Mouse (Mus musculus) right cerebral cortex, postnatal 4 days (tissue): ENCODE measurements at regions not wholly inside any gene's neighbourhood (a gene's known extent, or its start where the extent isn't known, plus 50 kb on each side); places are given as distances from the start of the nearest gene placed in this dataset.

ENCODE experiments used
- DNase-seq: peaks from one replicate; pipeline ENCODE4 v3.0.0-alpha.2; 2022

GRCm38 (mm10) chr13:83268663-83269062 lies 235.2 kb upstream of the Mef2c start:
- no peak for DNase-seq

- no peak for DNase-seq
Observed at GRCm38 (mm10) chr13:83278695-83279094, 225.1 kb upstream of the Mef2c start.

GRCm38 (mm10) chr13:83307696-83308095 lies 196.1 kb upstream of the Mef2c start:
- no peak for DNase-seq

GRCm38 (mm10) chr13:83328488-83328887 lies 175.3 kb upstream of the Mef2c start:
- no peak for DNase-seq

- DNase-seq, result no peak
Observed at GRCm38 (mm10) chr13:83333728-83334127, 170.1 kb upstream of the Mef2c start.

- no peak for DNase-seq
Observed at GRCm38 (mm10) chr13:83344611-83345319, 159.1 kb upstream of the Mef2c start.

- DNase-seq, result peak; percentile 33
Observed at GRCm38 (mm10) chr13:83355341-83355740, 148.5 kb upstream of the Mef2c start.

GRCm38 (mm10) chr13:83360529-83360928 lies 143.3 kb upstream of the Mef2c start:
- DNase-seq, result no peak

GRCm38 (mm10) chr13:83376097-83376797 lies 127.6 kb upstream of the Mef2c start:
- peak; percentile 9 for DNase-seq

- no peak for DNase-seq
Observed at GRCm38 (mm10) chr13:83378644-83379043, 125.2 kb upstream of the Mef2c start.

- no peak for DNase-seq
Observed at GRCm38 (mm10) chr13:83382609-83383008, 121.2 kb upstream of the Mef2c start.

GRCm38 (mm10) chr13:83394773-83395172 lies 109.1 kb upstream of the Mef2c start:
- no peak for DNase-seq

- DNase-seq, result no peak
Observed at GRCm38 (mm10) chr13:83399381-83399780, 104.5 kb upstream of the Mef2c start.

GRCm38 (mm10) chr13:83439619-83440436 lies 64.0 kb upstream of the Mef2c start:
- no peak for DNase-seq

GRCm38 (mm10) chr13:83444277-83444676 lies 59.6 kb upstream of the Mef2c start:
- DNase-seq, result no peak

GRCm38 (mm10) chr13:83450820-83451219 lies 53.0 kb upstream of the Mef2c start:
- DNase-seq, result no peak

- no peak for DNase-seq
Observed at GRCm38 (mm10) chr13:83452987-83453386, 50.8 kb upstream of the Mef2c start.
